In the genomic region with DNA sequence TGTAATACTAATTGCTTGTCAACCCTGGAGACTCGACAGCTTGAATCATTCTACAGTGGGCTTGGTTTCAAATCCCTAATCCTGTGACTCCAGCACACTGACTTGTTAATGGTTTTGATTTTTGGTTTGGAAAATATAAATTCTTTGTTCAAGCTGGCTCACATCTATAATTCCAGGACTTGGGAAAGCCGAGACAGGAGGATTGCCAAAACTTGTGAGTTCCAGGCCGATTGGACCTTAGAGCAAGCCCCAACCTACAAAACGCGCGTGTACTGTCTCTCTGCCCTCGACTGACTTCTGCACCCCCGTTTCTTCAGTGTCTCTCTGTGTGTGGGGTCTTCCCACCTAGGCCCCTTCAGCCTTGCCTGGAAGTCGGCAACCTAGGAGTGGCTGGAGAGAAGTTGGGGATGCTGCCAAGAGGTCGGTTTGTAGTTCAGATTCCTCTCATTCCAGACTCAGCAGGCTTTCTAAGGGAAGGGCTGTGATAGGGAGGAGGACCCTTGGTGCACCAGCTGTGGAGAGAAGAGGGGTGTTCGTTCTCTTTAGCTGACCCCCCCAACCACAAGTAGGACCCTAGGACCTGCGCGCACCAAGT, we compare ENCODE assay signal across 9 mouse cellular contexts. TPM values are rescaled to one million over a fixed set of nuclear protein-coding genes. Genes with fewer than 3 reads are reported as not detected.
DNase-seq lines count a peak whose midpoint lies in the region; ATAC-seq and TF ChIP-seq lines count a peak whose summit lies in the region.
"Had no signal": no experiment of that assay in that cellular context is flagged by ENCODE, and none has a peak within 500 bp of the region (broad histone marks: within the 10 kb centered on the region; RNA-seq: fewer than 3 reads in every experiment).

No protein-coding gene starts in this region.

- 16% methylated on average over 13 of the region's 13 CpGs for WGBS in forebrain, postnatal 0 days
- WGBS in stomach, embryonic 14.5 days = 20% methylated on average over 13 of the region's 13 CpGs

- TF ChIP-seq CTCF in forebrain, postnatal 0 days (IDR thresholded peaks at IDR 0.05; ENCODE audit: low read depth) = no peak

- no peak for ATAC-seq in forebrain, postnatal 0 days
- peak; percentile 25; the same call in 1 of the 2 replicates for ATAC-seq in stomach, embryonic 14.5 days (ENCODE audit: insufficient number of reproducible peaks, insufficient read depth, low FRiP score, low read depth)

- H3K4me3 ChIP-seq in forebrain, postnatal 0 days (ENCODE audit: low read depth, low read length) = no peak overlapping the region
- H3K4me3 ChIP-seq in stomach, embryonic 14.5 days (ENCODE audit: low read depth, low read length) = no peak overlapping the region
- H3K4me3 ChIP-seq: megakaryocyte, embryonic 14.5 days had no signal

- 0 out of 2 replicates have a peak overlapping the region, but pooled peaks have one; percentile 15 for H3K27ac ChIP-seq in forebrain, postnatal 0 days (ENCODE audit: low read depth, low read length)
- H3K27ac ChIP-seq in stomach, embryonic 14.5 days (ENCODE audit: low read length) = peak overlapping the region; percentile 87

- DNase-seq in testis, postnatal 10 days (ENCODE audit: low spot score) = peak; percentile 58
- no peak for DNase-seq in testis, postnatal 14 days (ENCODE audit: low spot score)
- DNase-seq in forebrain, postnatal 0 days = no peak
- DNase-seq in kidney, postnatal 25 days = peak; percentile 49 to 68
- DNase-seq in spleen, postnatal 14 days (ENCODE audit: low spot score in 2 of 2) = no peak
- DNase-seq in cerebellum, adult 9-10 months = no peak
- DNase-seq in spleen, postnatal 10 days (ENCODE audit: low spot score in 2 of 2) = no peak

- H3K9me3 ChIP-seq in forebrain, postnatal 0 days (ENCODE audit: low read length) = no peaks in the 10 kb centered on the region
- H3K9me3 ChIP-seq in stomach, embryonic 14.5 days (ENCODE audit: control insufficient read depth, low read depth, low read length) = no peaks in the 10 kb centered on the region; the same call in 1 of the 2 replicates

- H3K27me3 ChIP-seq in forebrain, postnatal 0 days (ENCODE audit: insufficient read depth, low read length) = no peaks in the 10 kb centered on the region
- no peaks in the 10 kb centered on the region for H3K27me3 ChIP-seq in stomach, embryonic 14.5 days (ENCODE audit: control insufficient read depth, insufficient read depth, low read length)

- no peak overlapping the region for H3K4me2 ChIP-seq in forebrain, postnatal 0 days (ENCODE audit: low read depth)
- no peak overlapping the region for H3K4me2 ChIP-seq in stomach, embryonic 14.5 days (replicated peaks; ENCODE audit: low read depth, low read length)

- no peak overlapping the region for H3K9ac ChIP-seq in forebrain, postnatal 0 days
- no peak overlapping the region for H3K9ac ChIP-seq in stomach, embryonic 14.5 days (replicated peaks; ENCODE audit: low read depth, low read length)

- H3K36me3 ChIP-seq in forebrain, postnatal 0 days (ENCODE audit: insufficient read depth) = no peaks in the 10 kb centered on the region
- H3K36me3 ChIP-seq in stomach, embryonic 14.5 days (ENCODE audit: control insufficient read depth, insufficient read depth, low read length) = no peaks in the 10 kb centered on the region

- 0 out of 2 replicates have a peak, but pooled peaks cover 3% of the 10 kb centered on the region for H3K4me1 ChIP-seq in forebrain, postnatal 0 days (ENCODE audit: insufficient read depth)
- peaks cover 26% of the 10 kb centered on the region for H3K4me1 ChIP-seq in stomach, embryonic 14.5 days (ENCODE audit: control insufficient read depth, insufficient read depth, low read length)

RNA-seq across cellular contexts. Expression of a gene that starts 2.9 kb away (rescaled TPM):
- total RNA-seq in forebrain, postnatal 0 days (2014; rRNA removed) = 2.6 and 5.5 TPM in 2 replicates
- polyA plus RNA-seq in forebrain, postnatal 0 days (2015; fragmentation: Nextera tagmentation; extraction: Ambion mirVana) = 3.7 and 5.9 TPM in 2 replicates
- polyA plus RNA-seq in stomach, embryonic 14.5 days (2014; fragmentation: Nextera tagmentation; extraction: Ambion mirVana) = 15.9 and 18.9 TPM in 2 replicates

RNA-seq across cellular contexts. Expression of a gene that starts 22.1 kb away (rescaled TPM):
- 12.0 and 15.2 TPM in 2 replicates for total RNA-seq in forebrain, postnatal 0 days (2014; rRNA removed)
- 4.5 and 4.6 TPM in 2 replicates for polyA plus RNA-seq in forebrain, postnatal 0 days (2015; fragmentation: Nextera tagmentation; extraction: Ambion mirVana)
- 30.5 and 30.6 TPM in 2 replicates for polyA plus RNA-seq in stomach, embryonic 14.5 days (2014; fragmentation: Nextera tagmentation; extraction: Ambion mirVana)

RNA-seq across cellular contexts. Expression of a gene that starts 25.9 kb away (rescaled TPM):
- total RNA-seq in forebrain, postnatal 0 days (2014; rRNA removed) = 29.5 and 31.1 TPM in 2 replicates
- 25.2 and 45.5 TPM in 2 replicates for polyA plus RNA-seq in forebrain, postnatal 0 days (2015; fragmentation: Nextera tagmentation; extraction: Ambion mirVana)
- 55.4 and 64.7 TPM in 2 replicates for polyA plus RNA-seq in stomach, embryonic 14.5 days (2014; fragmentation: Nextera tagmentation; extraction: Ambion mirVana)

Comparison
In these comparisons a context has a peak if more than half of its experiments do, and no peak if none do; other contexts are left out.
1. DNase-seq: peak in testis, postnatal 10 days (single experiment) and kidney, postnatal 25 days (2 of 2); none in testis, postnatal 14 days (single experiment), forebrain, postnatal 0 days (single experiment), spleen, postnatal 14 days (0 of 2), cerebellum, adult 9-10 months (single experiment) and spleen, postnatal 10 days (0 of 2).